Mouse (Mus musculus) retina, adult 2 months (tissue): ENCODE results near the gene Macf1.

Experiments
- DNase-seq: peaks from one replicate; pipeline ENCODE4 v3.0.0-alpha.2; 2012; ENCODE audit warnings: low read depth, low spot score

Gene Macf1

DNA sequence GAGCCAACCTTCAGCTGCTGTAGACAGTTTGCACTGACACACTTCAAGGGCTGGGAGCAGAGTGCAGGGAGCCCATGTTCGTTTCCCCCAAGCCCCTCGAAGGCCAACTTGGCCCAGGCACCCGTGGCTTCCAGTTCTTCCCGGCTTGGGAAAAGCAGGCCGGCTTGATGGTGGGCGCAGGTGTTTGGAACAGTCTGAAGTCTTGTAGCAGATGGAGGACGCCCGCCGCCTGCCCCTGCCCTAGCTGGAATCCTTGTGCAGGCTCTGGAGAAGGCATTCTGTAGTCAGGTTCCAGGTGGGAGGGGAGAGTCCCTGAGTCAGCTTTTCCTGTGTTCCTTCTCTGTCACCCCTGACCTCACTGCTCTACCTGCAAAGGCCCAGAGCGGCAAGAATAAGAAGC lies 377.2 kb downstream of the Macf1 start:
- DNase-seq: no peak

DNA sequence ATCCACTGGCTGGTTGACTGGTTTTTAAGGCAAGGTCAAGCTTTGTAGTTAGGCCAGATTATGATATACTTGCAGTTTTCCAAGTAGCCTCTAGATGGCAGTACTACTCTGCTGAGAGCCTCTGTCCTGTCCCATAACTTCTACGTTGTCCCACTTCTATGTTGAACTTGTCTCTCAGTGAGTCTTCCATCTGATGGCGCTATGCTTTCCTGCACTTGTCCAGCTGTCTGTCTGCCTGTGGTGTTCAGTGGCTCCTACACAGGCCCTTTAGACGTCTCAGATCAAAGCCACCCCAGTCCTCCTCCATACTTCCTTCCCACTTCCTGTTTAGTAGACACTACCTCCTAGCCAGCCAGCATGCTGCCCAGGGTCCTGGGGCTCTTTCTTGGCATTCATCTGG lies 378.4 kb downstream of the Macf1 start:
- no peak for DNase-seq
